Mouse (Mus musculus) midbrain, embryonic 10.5 days (tissue): ENCODE measurements around the gene C4b. TPM values are rescaled to one million over a fixed set of nuclear protein-coding genes. Genes with fewer than 3 reads are reported as not detected.
A peak's percentile ranks its signal among the peaks of the same experiment; 100 is the strongest.
"Not testable (repeated sequence)": the region's sequence is repeated elsewhere in the genome, so short reads cannot be mapped to it uniquely, and the experiment has no call there.

Experiments
- DNase-seq: peaks from one replicate; pipeline ENCODE4 v3.0.0-alpha.2; 2017; ENCODE audit warnings: low spot score
- H3K27ac ChIP-seq: fragments of 300-500 bp; sonication (generic); replicated peaks from 2 replicates; pipeline ENCODE4 v1.5.1; 2016; ENCODE audit warnings: mild to moderate bottlenecking
- H3K27me3 ChIP-seq: fragments of 300-500 bp; sonication (generic); 2 replicates; pipeline ENCODE4 v1.6.1; 2016; ENCODE audit warnings: low read depth, mild to moderate bottlenecking; ENCODE audit not compliant: poor library complexity, severe bottlenecking
- H3K36me3 ChIP-seq: fragments of 300-500 bp; sonication (generic); 2 replicates; pipeline ENCODE4 v1.6.1; 2016; ENCODE audit warnings: mild to moderate bottlenecking, moderate library complexity
- H3K4me1 ChIP-seq: fragments of 300-500 bp; sonication (generic); 2 replicates; pipeline ENCODE4 v1.6.1; 2016
- H3K4me3 ChIP-seq: fragments of 300-500 bp; sonication (generic); 2 replicates; pipeline ENCODE4 v1.5.1; 2016; ENCODE audit warnings: mild to moderate bottlenecking, moderate library complexity
- H3K9me3 ChIP-seq: fragments of 300-500 bp; sonication (generic); replicated peaks from 2 replicates; pipeline ENCODE4 v1.6.1; 2016; ENCODE audit warnings: mild to moderate bottlenecking
- WGBS: fragments of 180-500 bp; shearing (Covaris S2); methylation state at CpG from one replicate; pipeline ENCODE4 v1.1.7; 2016; 5-methylcytosine and 5-hydroxymethylcytosine counted together
- polyA plus RNA-seq: library from polyadenylated mRNA; unstranded; fragments of >200 nt; fragmentation: Nextera tagmentation; extraction: Ambion mirVana; gene quantifications from 2 replicates; pipeline ENCODE4 v1.2.1, GENCODE M21; 2016

C4b gene
- polyA plus RNA-seq, 1 experiment from 2014 or later: not detected

- no peaks in the 10 kb centered on the region for H3K4me1 ChIP-seq
- no peaks in the 10 kb centered on the region for H3K27me3 ChIP-seq
- peaks cover 8% of the 10 kb centered on the region for H3K9me3 ChIP-seq
- WGBS: 72% methylated on average over 4 of the region's 4 CpGs
- no peak overlapping the region for H3K27ac ChIP-seq
- DNase-seq: no peak
- no peaks in the 10 kb centered on the region for H3K36me3 ChIP-seq
- no peak overlapping the region for H3K4me3 ChIP-seq
Observed at GRCm38 (mm10) chr17:34723066-34723465, 20.6 kb downstream of the C4b start.

GRCm38 (mm10) chr17:34722238-34722637 is 21.4 kb downstream of the C4b start:
- not testable (repeated sequence) for H3K9me3 ChIP-seq, H3K27me3 ChIP-seq, H3K36me3 ChIP-seq, H3K4me3 ChIP-seq, H3K4me1 ChIP-seq, H3K27ac ChIP-seq, DNase-seq
- WGBS: 89% methylated on average over 4 of the region's 4 CpGs

GRCm38 (mm10) chr17:34719886-34720285 is 23.8 kb downstream of the C4b start:
- not testable (repeated sequence) for H3K9me3 ChIP-seq, H3K36me3 ChIP-seq, H3K27me3 ChIP-seq, H3K27ac ChIP-seq, H3K4me1 ChIP-seq, H3K4me3 ChIP-seq, DNase-seq
- WGBS: 80% methylated on average over 8 of the region's 8 CpGs

- WGBS: 88% methylated on average over 11 of the region's 11 CpGs
- no peak for DNase-seq
- Histone ChIP-seq H3K27ac (no peak overlapping the region), H3K9me3 (no peaks in the 10 kb centered on the region), H3K4me3 (no peak overlapping the region), H3K36me3 (no peaks in the 10 kb centered on the region), H3K27me3 (no peaks in the 10 kb centered on the region), H3K4me1 (no peaks in the 10 kb centered on the region)
Observed at GRCm38 (mm10) chr17:34717401-34717800, 26.3 kb downstream of the C4b start.

- Histone ChIP-seq H3K27ac (no peak overlapping the region), H3K4me3 (no peak overlapping the region), H3K9me3 (no peaks in the 10 kb centered on the region), H3K27me3 (no peaks in the 10 kb centered on the region), H3K4me1 (no peaks in the 10 kb centered on the region), H3K36me3 (no peaks in the 10 kb centered on the region)
- no peak for DNase-seq
- 88% methylated on average over 15 of the region's 15 CpGs for WGBS
Observed at GRCm38 (mm10) chr17:34716247-34716646, 27.4 kb downstream of the C4b start.

GRCm38 (mm10) chr17:34715451-34715850 is 28.2 kb downstream of the C4b start:
- DNase-seq, H3K36me3 ChIP-seq, H3K9me3 ChIP-seq, H3K27me3 ChIP-seq, H3K4me3 ChIP-seq, H3K4me1 ChIP-seq, H3K27ac ChIP-seq: not testable (repeated sequence)
- 86% methylated on average over 7 of the region's 7 CpGs for WGBS

- not testable (repeated sequence) for H3K4me1 ChIP-seq, H3K27ac ChIP-seq, H3K36me3 ChIP-seq, DNase-seq, H3K27me3 ChIP-seq, H3K4me3 ChIP-seq, H3K9me3 ChIP-seq
- WGBS: 79% methylated on average over 5 of the region's 5 CpGs
Observed at GRCm38 (mm10) chr17:34714908-34715445, 28.7 kb downstream of the C4b start.

GRCm38 (mm10) chr17:34714181-34714907 is 29.3 kb downstream of the C4b start:
- H3K9me3 ChIP-seq, H3K27ac ChIP-seq, H3K27me3 ChIP-seq, H3K4me1 ChIP-seq, H3K36me3 ChIP-seq, DNase-seq, H3K4me3 ChIP-seq: not testable (repeated sequence)
- 87% methylated on average over 9 of the region's 9 CpGs for WGBS

- 51% methylated on average over 6 of the region's 6 CpGs for WGBS
- Histone ChIP-seq H3K27ac (no peak overlapping the region), H3K27me3 (no peaks in the 10 kb centered on the region), H3K4me3 (no peak overlapping the region), H3K9me3 (no peaks in the 10 kb centered on the region), H3K4me1 (no peaks in the 10 kb centered on the region), H3K36me3 (no peaks in the 10 kb centered on the region)
- DNase-seq: peak; percentile 40
Observed at GRCm38 (mm10) chr17:34712951-34713350, 30.7 kb downstream of the C4b start.

GRCm38 (mm10) chr17:34706476-34706875 is 37.2 kb downstream of the C4b start:
- not testable (repeated sequence) for H3K9me3 ChIP-seq, H3K27me3 ChIP-seq, H3K4me1 ChIP-seq, H3K4me3 ChIP-seq, DNase-seq, H3K36me3 ChIP-seq, H3K27ac ChIP-seq
- 77% methylated on average over 2 of the region's 2 CpGs for whole genome bisulfite sequencing

GRCm38 (mm10) chr17:34700671-34701071 is 43.0 kb downstream of the C4b start:
- H3K27me3 ChIP-seq: no peaks in the 10 kb centered on the region
- no peak for DNase-seq
- peaks cover 10% of the 10 kb centered on the region for H3K4me1 ChIP-seq
- no peak overlapping the region for H3K4me3 ChIP-seq
- 0 out of 2 replicates have a peak, but pooled peaks cover 5% of the 10 kb centered on the region for H3K9me3 ChIP-seq
- H3K27ac ChIP-seq: no peak overlapping the region
- 75% methylated on average over 2 of the region's 2 CpGs for WGBS
- no peaks in the 10 kb centered on the region for H3K36me3 ChIP-seq

- no peak for DNase-seq
- WGBS: 72% methylated on average over 14 of the region's 14 CpGs
- no peak overlapping the region for H3K4me3 ChIP-seq
- 0 out of 2 replicates have a peak, but pooled peaks cover 5% of the 10 kb centered on the region for H3K9me3 ChIP-seq
- H3K27me3 ChIP-seq: no peaks in the 10 kb centered on the region
- H3K4me1 ChIP-seq: peaks cover 10% of the 10 kb centered on the region
- peak overlapping the region; percentile 55 for H3K27ac ChIP-seq
- H3K36me3 ChIP-seq: no peaks in the 10 kb centered on the region
Observed at GRCm38 (mm10) chr17:34699575-34700408, 43.9 kb downstream of the C4b start.

- no peak for DNase-seq
- Histone ChIP-seq H3K4me3 (no peak overlapping the region), H3K36me3 (no peaks in the 10 kb centered on the region), H3K27me3 (no peaks in the 10 kb centered on the region), H3K27ac (no peak overlapping the region), H3K4me1 (no peaks in the 10 kb centered on the region), H3K9me3 (0 out of 2 replicates have a peak, but pooled peaks cover 5% of the 10 kb centered on the region)
- WGBS: 58% methylated on average over 7 of the region's 7 CpGs
Observed at GRCm38 (mm10) chr17:34692906-34693305, 50.8 kb downstream of the C4b start.
